Mouse (Mus musculus) right cerebral cortex, postnatal 25 days (tissue): ENCODE results near the gene Sec31b.

Experiments
- DNase-seq: peaks from one replicate; pipeline ENCODE4 v3.0.0; 2022

Sec31b gene

DNA sequence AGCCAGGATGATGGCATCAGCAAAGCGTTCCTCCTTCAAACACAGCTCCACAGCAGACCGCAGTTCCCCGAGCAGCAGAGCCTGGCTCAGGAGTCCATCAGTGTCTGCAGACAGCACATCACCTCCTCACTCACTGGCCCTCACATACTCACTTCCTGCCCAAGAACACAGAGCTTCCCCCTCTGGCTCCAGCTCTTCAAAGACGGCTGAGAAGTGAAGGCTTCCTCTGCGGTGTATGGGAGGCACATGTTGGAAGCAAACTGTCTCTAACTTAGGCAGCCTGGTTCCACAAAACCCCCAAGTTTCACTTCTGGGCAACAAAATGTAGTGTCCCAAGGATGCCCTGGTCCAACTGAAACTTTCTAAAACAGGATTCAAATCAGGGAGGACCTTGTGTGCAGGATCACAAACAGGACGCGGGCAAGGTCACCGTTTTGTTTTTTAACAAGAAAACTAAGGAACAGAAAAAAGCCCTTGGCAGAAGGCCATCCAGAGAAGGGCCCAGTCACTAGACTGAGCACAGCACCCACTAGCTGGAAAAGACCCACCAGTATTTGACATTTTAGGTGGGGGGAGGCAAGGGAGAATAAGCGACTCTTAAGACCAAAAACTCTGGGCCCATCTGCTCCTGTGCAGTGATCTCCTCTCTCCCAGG lies 20.0 kb downstream of the Sec31b start:
- DNase-seq = no peak

DNA sequence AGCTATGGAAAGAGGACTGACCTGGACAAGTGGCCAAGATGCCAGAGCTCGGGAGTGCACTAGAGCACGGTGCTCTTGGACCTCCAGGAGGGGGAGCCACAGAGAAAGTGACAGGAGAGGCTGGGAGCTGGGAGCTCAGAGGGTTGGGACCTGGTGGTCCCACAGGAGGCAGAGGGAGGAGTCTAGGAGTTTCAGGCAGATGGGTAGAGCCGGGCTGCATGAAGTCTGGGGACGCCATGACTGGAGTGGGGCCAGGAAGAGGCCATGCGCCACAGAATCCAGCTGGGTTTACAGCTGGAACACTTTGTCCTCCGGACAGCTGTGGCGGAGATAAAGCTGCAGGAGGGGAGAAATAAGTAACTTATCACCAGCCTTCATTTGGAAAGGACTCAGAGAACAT lies 26.5 kb downstream of the Sec31b start:
- DNase-seq = no peak

- DNase-seq = no peak
Measured at GRCm38 (mm10) chr19:44517996-44518768, 27.5 kb downstream of the Sec31b start.

DNA sequence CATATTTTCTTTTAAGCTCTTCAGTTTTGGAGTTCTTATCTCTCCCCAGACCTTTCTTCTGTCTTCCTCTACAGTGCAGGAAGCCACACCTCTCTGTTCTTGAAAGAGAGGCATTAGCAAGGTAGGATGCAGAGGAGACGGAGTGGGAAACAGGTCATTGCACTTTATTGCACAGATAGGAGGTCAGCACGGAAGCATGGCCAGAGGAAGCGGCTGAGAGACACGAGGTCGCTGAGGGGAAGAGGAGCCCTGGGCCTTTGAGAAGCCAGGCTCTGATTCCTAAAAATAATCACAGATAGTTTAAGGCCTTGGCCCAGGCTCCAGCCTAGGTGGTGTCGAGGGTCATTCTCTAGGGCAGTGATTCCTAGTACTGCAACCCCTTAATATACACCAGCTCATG lies 29.9 kb downstream of the Sec31b start:
- DNase-seq = no peak

DNA sequence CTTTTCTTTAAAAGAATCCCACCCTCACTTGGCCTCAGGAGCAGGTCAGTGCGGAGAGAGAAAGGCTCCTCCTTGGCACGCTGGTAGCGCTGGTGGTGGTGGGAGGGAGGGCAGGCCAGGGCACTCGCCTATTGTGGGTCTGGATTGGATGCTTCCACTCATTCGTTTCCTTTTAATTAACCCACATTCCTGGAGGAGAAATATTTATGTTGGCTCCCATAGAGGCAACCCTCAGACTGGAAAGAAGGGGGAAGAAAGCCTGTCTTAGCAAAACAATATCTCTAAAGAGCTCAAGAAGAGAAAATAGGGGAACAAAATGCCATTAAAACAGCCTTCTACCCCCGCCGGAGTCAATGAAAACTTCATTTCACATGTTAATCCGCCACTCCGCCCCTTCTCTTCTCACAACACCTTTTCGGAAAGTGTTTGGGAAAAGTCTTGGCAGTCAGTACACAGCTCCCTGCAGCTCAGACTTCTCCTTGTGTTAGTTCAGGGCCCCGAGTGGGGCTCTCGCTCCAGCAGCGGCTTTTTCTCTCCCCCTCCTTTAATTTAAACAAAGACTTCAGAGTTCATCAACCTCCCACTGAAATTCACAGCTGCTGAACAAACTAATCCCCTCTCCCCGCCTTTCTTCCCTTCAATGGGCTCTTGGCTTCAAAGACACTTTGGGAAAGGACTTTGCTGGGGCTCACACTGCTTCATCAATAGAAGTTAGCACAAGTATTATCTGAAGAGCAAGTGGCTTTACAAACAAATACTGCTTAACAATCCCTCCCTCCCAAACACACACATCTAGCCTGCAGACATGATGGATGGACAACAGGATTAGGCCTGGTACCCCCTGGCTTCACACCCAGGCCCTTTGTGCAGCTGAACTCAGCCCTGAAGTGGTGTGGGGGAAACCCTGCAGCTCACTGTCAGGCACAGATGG lies 30.9 kb downstream of the Sec31b start:
- no peak for DNase-seq

GRCm38 (mm10) chr19:44513921-44514482 lies 31.7 kb downstream of the Sec31b start:
- no peak for DNase-seq

DNA sequence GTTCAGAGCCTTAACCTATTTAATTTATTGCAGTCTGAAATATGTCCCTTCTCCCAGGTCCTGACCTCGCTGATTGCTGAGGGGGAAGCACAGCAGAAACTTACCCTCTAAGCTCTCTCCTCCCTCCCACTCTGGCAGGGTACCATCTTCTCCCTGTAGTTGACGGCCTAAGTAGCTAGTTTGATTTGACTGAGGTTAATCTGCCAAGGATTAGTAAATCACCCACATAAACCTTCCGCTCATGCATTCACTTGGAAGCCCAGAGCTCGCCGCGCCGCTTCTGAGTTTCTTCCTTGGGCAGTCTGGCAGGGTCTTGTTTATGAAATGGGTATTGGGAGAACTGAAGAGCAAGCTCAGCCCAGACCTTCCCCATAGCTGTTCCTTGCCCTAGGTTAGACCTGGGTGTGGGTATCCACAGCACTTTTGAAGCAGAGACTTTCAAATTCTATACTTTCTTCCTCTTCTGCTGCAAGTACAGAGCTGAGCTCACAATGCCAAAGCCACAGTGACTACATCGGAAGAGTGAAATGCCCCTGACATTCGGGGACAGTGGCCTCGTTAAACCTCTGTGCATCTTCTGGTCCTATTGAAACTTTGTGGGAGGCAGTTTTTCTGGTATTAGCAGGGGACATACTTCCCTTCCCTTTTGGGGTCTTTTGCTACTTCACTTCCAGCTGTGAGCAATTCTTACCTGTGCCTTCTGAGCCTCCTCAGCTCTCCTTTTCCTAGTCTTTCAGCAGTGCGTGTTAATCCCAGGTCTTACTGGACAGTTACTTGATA lies 32.4 kb downstream of the Sec31b start:
- DNase-seq = no peak

DNA sequence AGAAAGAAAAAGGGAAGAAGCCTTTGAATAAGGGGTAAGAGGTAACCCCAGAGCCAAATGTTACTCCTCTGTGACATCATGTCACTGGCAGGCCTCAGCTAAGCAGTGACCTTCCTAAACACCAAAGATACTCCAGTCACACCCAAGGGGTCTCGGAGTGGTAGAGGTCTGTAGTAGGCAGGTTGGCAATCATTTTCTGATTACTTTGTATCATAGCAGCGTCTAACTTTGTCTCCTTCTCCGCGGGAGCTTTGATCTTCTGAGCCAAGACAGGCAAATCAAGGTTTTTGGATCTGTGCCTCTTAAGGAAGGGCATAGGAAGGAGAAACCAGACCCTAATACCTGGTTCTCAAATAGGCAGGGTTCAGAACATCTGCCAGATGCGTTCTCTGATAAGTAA lies 33.1 kb downstream of the Sec31b start:
- no peak for DNase-seq

GRCm38 (mm10) chr19:44511451-44512231 lies 34.0 kb downstream of the Sec31b start:
- DNase-seq = peak; percentile 17

DNA sequence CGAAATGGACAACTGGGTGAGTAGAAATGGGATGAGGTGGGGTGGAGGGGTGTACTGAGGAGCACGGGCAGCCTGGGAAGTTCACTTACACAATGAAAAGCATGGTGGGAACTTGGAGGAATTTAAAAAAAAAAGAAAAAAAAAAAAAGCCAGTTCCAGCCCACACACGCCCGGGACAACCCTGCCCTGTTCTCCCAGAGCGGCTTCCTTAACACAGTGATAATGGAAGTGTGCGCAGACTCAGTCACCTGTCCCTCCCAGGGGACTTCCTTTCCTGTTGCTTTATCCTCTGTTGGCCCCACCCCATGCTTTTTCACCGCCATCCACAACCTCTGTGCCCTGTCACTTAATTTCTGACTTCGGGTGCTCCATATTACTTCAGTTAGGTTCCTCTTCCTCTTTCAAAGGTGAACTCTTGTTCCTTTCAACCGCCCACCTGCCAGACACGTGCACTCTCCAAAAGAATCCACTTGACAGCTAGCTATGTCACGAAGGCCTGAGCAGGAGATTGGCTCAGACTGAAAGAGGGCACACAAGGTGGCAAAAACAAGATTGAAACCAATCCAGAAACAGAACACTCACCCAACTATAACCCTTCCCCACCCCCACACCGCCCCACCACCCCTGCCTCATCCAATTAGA lies 35.0 kb downstream of the Sec31b start:
- no peak for DNase-seq

DNA sequence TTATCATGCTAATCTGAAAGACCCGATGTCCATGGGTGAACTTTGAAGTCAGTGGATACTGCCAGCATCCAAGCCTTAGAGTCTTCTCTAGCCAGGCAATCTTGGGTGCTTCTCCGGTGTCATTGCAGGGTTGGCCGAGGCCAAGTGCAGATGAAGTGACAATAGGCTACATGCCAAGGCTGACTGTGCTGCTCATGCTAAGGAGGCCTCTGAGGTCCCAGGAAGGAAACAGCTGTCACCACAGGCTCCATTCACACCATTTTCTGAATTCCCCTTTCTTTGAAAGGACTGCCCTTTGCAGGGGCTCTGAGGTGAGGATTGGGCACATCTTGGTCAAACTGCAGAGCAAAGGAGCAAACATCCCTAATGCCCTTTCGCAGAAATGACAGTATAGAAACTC lies 42.9 kb downstream of the Sec31b start:
- no peak for DNase-seq

DNA sequence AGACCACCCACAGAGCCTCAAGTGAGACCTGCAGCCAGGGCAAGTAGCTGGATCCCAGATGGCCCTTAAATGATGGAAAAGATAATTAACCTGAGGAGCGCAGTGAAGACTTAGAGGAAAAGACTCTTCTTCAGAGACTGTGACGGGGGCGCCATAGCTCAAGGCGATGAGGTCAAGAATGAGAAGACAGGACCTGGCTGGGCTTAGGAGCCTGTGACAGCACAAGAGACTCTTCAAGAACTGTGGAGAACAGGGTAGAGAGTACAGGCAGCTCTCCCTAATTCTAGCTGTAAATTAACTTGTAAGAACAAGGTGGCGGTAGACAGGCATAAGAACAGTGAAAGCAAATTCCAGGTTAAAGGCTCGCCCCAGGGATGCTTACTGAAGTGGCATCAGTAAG lies 43.7 kb downstream of the Sec31b start:
- no peak for DNase-seq

- DNase-seq = no peak
Measured at GRCm38 (mm10) chr19:44500240-44500639, 45.4 kb downstream of the Sec31b start.

DNA sequence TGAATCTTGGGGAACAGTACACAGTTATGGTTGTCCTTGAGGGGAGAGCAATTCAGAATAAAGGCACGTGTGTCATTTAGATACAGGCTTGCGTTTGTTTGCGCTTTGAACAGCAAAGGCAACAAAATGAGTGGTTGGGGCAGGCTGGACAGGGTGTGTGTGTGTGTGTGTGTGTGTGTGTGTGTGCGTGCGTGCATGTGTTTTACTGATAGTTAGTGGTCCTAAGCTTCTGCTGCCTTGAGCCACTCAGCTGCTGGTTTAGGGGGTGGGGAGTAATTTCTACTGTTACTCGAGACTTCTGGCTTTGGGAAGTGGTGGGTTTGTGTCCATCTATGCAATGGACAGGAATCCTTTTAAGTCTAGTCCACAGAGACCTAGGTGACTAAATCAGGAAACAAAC lies 46.7 kb downstream of the Sec31b start:
- no peak for DNase-seq

DNA sequence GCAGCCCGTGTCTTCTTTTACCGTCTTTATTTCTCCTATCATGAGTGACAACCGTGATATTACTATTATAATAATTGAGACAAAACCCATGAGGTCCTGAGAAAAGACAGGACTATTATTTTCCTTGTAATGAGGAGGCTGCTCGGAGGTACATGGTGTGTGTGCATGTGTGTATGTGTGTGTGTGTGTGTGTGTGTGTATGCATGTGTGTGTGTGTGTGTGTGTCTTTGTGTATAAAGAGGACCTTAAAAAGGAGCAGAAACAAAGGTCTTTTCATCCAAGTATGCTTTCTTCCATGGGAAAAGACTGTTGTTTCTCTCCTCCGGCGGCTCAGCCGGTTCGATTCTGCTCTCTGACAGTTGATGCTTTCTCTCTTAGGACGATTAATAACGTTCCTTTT lies 48.7 kb downstream of the Sec31b start:
- no peak for DNase-seq

DNA sequence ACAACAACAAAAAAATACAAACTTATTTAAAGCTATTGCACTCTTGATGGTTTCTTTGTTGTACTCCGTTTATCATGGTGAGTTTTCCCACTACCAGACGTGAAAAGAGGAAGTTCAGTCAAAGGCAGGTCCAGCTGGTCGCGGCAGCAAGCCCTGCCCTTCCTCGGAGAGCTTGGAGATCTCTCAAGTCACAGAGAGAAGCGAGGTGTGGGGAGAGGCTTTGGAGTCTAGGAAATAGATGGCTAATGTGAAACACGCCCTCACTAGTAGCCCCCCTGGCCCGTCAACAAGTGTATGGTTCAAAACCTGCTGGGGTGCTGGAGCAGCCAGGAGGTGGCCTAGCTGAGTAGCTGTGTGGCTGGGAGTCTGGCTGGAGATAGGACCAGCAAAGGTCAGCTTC lies 49.2 kb downstream of the Sec31b start:
- DNase-seq = no peak

- DNase-seq = no peak
Measured at GRCm38 (mm10) chr19:44493128-44493527, 52.5 kb downstream of the Sec31b start, which contains the start of gene Wnt8b. Gene Wnt8b (plus strand): TSS chr19:44493472.

- no peak for DNase-seq
Measured at GRCm38 (mm10) chr19:44487266-44487665, 58.4 kb downstream of the Sec31b start.

DNA sequence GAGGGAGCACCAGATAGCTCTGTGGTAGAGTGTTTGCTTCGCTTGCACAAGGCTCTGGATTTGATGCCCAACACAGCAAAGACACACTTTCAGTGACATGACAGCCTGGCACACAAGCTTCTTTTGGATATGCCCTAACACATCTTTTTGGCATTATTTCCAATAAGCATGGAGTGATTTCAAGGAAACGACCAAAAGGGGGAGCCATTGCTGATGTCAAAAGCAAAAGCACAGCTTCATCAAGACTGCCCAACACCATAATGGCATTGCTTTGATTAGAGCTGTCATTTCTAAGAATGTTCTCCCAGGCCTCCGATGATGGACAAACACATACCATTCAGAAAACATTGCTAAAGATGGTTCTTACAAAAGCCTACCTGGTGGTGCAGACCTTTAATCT lies 69.1 kb downstream of the Sec31b start:
- DNase-seq = no peak

DNA sequence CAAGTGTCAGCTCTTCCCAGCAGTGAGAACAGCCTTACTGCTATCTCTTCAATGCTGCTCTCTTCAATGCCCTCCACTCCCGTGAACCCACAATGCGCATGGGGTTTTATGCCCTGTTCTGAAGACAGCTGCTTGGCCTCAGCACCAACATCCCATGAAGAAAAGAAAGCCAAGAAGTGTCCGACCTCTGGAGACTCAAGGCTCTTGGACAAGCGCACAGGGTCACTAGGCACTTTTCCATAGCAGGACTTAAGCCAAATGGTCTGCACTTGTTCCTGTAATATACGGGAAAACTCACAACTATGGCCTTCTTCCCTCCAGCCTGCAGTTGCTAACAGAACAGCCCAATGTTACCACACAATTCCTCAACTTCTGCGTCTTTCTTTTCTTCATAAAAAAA lies 70.4 kb downstream of the Sec31b start:
- no peak for DNase-seq

DNA sequence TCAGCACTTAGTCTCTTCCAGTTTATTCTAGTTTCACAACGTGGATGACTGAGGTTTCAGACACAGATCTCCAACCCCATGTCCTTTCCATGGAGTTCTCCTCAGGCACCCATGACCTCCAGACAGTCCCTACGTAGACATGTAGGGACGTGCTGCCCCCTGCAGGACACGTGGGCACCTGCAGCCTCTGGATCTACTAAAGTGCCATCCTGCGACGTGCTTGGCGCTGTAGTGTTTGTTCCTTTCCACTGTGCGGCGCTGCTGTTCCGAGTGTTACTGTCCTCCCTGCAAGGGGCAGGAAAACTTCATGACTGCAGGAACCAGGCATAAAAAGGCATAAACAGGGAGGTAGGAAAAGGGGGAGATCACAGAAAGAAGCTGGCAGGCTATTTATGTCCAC lies 71.5 kb downstream of the Sec31b start:
- DNase-seq = peak; percentile 46
